Mouse (Mus musculus) testis, adult 2 months (tissue): ENCODE data around the gene Nup210.

Source experiments
- CTCF ChIP-seq: fragments of 200-500 bp; IDR thresholded peaks from 2 replicates; pipeline ENCODE4 v1.5.1; 2012; ENCODE audit warnings: low read depth, mild to moderate bottlenecking, inconsistent platforms, low read length, moderate library complexity; ENCODE audit not compliant: control insufficient read depth, insufficient read depth, insufficient replicate concordance
- POLR2A ChIP-seq: fragments of 200-500 bp; IDR thresholded peaks from 2 replicates; pipeline ENCODE4 v1.6.1; 2012; ENCODE audit warnings: low read depth, mild to moderate bottlenecking, inconsistent platforms, low read length, moderate library complexity; ENCODE audit not compliant: control insufficient read depth

GRCm38 (mm10) chr6:91048019-91048418 is 68.6 kb downstream of the Nup210 start:
- TF ChIP-seq CTCF, result no peak
- TF ChIP-seq POLR2A, result no peak
